Mouse (Mus musculus): Measurements from ENCODE around the gene Gclc. TPM values are rescaled to one million over a fixed set of nuclear protein-coding genes. Genes with fewer than 3 reads are reported as not detected.

Gene Gclc
- polyA plus RNA-seq, 1 experiment: 21.5 TPM

- H3K36me3 ChIP-seq (ENCODE audit: control insufficient read depth, insufficient read depth): no peaks in the 10 kb centered on the region
- no peaks in the 10 kb centered on the region for H3K27me3 ChIP-seq (ENCODE audit: control insufficient read depth, insufficient read depth, insufficient read length)
- no peak overlapping the region for H3K4me3 ChIP-seq (ENCODE audit: insufficient read depth, poor library complexity, severe bottlenecking)
- no peak overlapping the region for H3ac ChIP-seq (ENCODE audit: control insufficient read depth, insufficient read length, low read depth)
- no peaks in the 10 kb centered on the region for H3K79me3 ChIP-seq (ENCODE audit: low read depth)
- H3K79me2 ChIP-seq (ENCODE audit: control insufficient read depth, insufficient read depth): no peaks in the 10 kb centered on the region
- no peak for TF ChIP-seq CEBPB (IDR thresholded peaks at IDR 0.05; ENCODE audit: low read depth)
- TF ChIP-seq MYOD1 (IDR thresholded peaks at IDR 0.05; ENCODE audit: control insufficient read depth, insufficient read length, low read depth): no peak
- TF ChIP-seq CTCF (IDR thresholded peaks at IDR 0.05; ENCODE audit: control insufficient read depth, insufficient read depth, insufficient read length): no peak
These were observed 71.9 kb downstream of the Gclc start for GRCm38 (mm10) chr9:77826237-77826636.

GRCm38 (mm10) chr9:77828531-77828965 lies 74.2 kb downstream of the Gclc start:
- H3ac ChIP-seq (ENCODE audit: control insufficient read depth, insufficient read length, low read depth): no peak overlapping the region
- TF ChIP-seq MAX (IDR thresholded peaks at IDR 0.05): no peak
- TF ChIP-seq USF1 (IDR thresholded peaks at IDR 0.05; ENCODE audit: low read depth): peak; percentile 98
- TF ChIP-seq MYOG (IDR thresholded peaks at IDR 0.05; ENCODE audit: control insufficient read depth, extremely low read depth, insufficient read length): no peak
- no peak for TF ChIP-seq CTCF (IDR thresholded peaks at IDR 0.05; ENCODE audit: control insufficient read depth, insufficient read depth, insufficient read length)
- TF ChIP-seq CEBPB (IDR thresholded peaks at IDR 0.05; ENCODE audit: low read depth): peak; percentile 98
- TF ChIP-seq MYOD1 (IDR thresholded peaks at IDR 0.05; ENCODE audit: control insufficient read depth, insufficient read length, low read depth): no peak
- TF ChIP-seq FOSL1 (IDR thresholded peaks at IDR 0.05; ENCODE audit: insufficient read depth, low read length, poor library complexity, severe bottlenecking): peak; percentile 45
- H3K27me3 ChIP-seq (ENCODE audit: control insufficient read depth, insufficient read depth, insufficient read length): no peaks in the 10 kb centered on the region
- no peak overlapping the region for H3K4me3 ChIP-seq (ENCODE audit: insufficient read depth, poor library complexity, severe bottlenecking)
- no peaks in the 10 kb centered on the region for H3K79me2 ChIP-seq (ENCODE audit: control insufficient read depth, insufficient read depth)
- no peaks in the 10 kb centered on the region for H3K79me3 ChIP-seq (ENCODE audit: low read depth)
- no peaks in the 10 kb centered on the region for H3K36me3 ChIP-seq (ENCODE audit: control insufficient read depth, insufficient read depth)

GRCm38 (mm10) chr9:77834259-77834993 lies 80.1 kb downstream of the Gclc start:
- H3ac ChIP-seq (ENCODE audit: control insufficient read depth, insufficient read length, low read depth): no peak overlapping the region
- H3K36me3 ChIP-seq (ENCODE audit: control insufficient read depth, insufficient read depth): no peaks in the 10 kb centered on the region
- no peaks in the 10 kb centered on the region for H3K27me3 ChIP-seq (ENCODE audit: control insufficient read depth, insufficient read depth, insufficient read length)
- TF ChIP-seq MYOD1 (IDR thresholded peaks at IDR 0.05; ENCODE audit: control insufficient read depth, insufficient read length, low read depth): no peak
- TF ChIP-seq USF1 (IDR thresholded peaks at IDR 0.05; ENCODE audit: low read depth): no peak
- no peak for TF ChIP-seq MAX (IDR thresholded peaks at IDR 0.05)
- TF ChIP-seq FOSL1 (IDR thresholded peaks at IDR 0.05; ENCODE audit: insufficient read depth, low read length, poor library complexity, severe bottlenecking): no peak
- TF ChIP-seq CEBPB (IDR thresholded peaks at IDR 0.05; ENCODE audit: low read depth): no peak
- TF ChIP-seq MYOG (IDR thresholded peaks at IDR 0.05; ENCODE audit: control insufficient read depth, extremely low read depth, insufficient read length): no peak
- TF ChIP-seq CTCF (IDR thresholded peaks at IDR 0.05; ENCODE audit: control insufficient read depth, insufficient read depth, insufficient read length): no peak
- H3K79me2 ChIP-seq (ENCODE audit: control insufficient read depth, insufficient read depth): no peaks in the 10 kb centered on the region
- H3K79me3 ChIP-seq (ENCODE audit: low read depth): no peaks in the 10 kb centered on the region
- H3K4me3 ChIP-seq (ENCODE audit: insufficient read depth, poor library complexity, severe bottlenecking): no peak overlapping the region

- no peaks in the 10 kb centered on the region for H3K79me2 ChIP-seq (ENCODE audit: control insufficient read depth, insufficient read depth)
- TF ChIP-seq MAX (IDR thresholded peaks at IDR 0.05) (no peak), CEBPB (IDR thresholded peaks at IDR 0.05; ENCODE audit: low read depth) (no peak), FOSL1 (IDR thresholded peaks at IDR 0.05; ENCODE audit: insufficient read depth, low read length, poor library complexity, severe bottlenecking) (no peak), USF1 (IDR thresholded peaks at IDR 0.05; ENCODE audit: low read depth) (no peak), CTCF (IDR thresholded peaks at IDR 0.05; ENCODE audit: control insufficient read depth, insufficient read depth, insufficient read length) (no peak), MYOD1 (IDR thresholded peaks at IDR 0.05; ENCODE audit: control insufficient read depth, insufficient read length, low read depth) (no peak), MYOG (IDR thresholded peaks at IDR 0.05; ENCODE audit: control insufficient read depth, extremely low read depth, insufficient read length) (no peak)
- H3K27me3 ChIP-seq (ENCODE audit: control insufficient read depth, insufficient read depth, insufficient read length): no peaks in the 10 kb centered on the region
- no peak overlapping the region for H3K4me3 ChIP-seq (ENCODE audit: insufficient read depth, poor library complexity, severe bottlenecking)
- H3K36me3 ChIP-seq (ENCODE audit: control insufficient read depth, insufficient read depth): no peaks in the 10 kb centered on the region
- no peaks in the 10 kb centered on the region for H3K79me3 ChIP-seq (ENCODE audit: low read depth)
- H3ac ChIP-seq (ENCODE audit: control insufficient read depth, insufficient read length, low read depth): no peak overlapping the region
These were observed 80.8 kb downstream of the Gclc start for GRCm38 (mm10) chr9:77835122-77835521.

GRCm38 (mm10) chr9:77835756-77836155 lies 81.4 kb downstream of the Gclc start:
- no peaks in the 10 kb centered on the region for H3K79me2 ChIP-seq (ENCODE audit: control insufficient read depth, insufficient read depth)
- no peaks in the 10 kb centered on the region for H3K36me3 ChIP-seq (ENCODE audit: control insufficient read depth, insufficient read depth)
- H3ac ChIP-seq (ENCODE audit: control insufficient read depth, insufficient read length, low read depth): no peak overlapping the region
- no peak for TF ChIP-seq MAX (IDR thresholded peaks at IDR 0.05)
- TF ChIP-seq MYOD1 (IDR thresholded peaks at IDR 0.05; ENCODE audit: control insufficient read depth, insufficient read length, low read depth): no peak
- no peak for TF ChIP-seq USF1 (IDR thresholded peaks at IDR 0.05; ENCODE audit: low read depth)
- no peak for TF ChIP-seq MYOG (IDR thresholded peaks at IDR 0.05; ENCODE audit: control insufficient read depth, extremely low read depth, insufficient read length)
- no peak for TF ChIP-seq CEBPB (IDR thresholded peaks at IDR 0.05; ENCODE audit: low read depth)
- no peak for TF ChIP-seq FOSL1 (IDR thresholded peaks at IDR 0.05; ENCODE audit: insufficient read depth, low read length, poor library complexity, severe bottlenecking)
- no peak for TF ChIP-seq CTCF (IDR thresholded peaks at IDR 0.05; ENCODE audit: control insufficient read depth, insufficient read depth, insufficient read length)
- no peaks in the 10 kb centered on the region for H3K27me3 ChIP-seq (ENCODE audit: control insufficient read depth, insufficient read depth, insufficient read length)
- H3K79me3 ChIP-seq (ENCODE audit: low read depth): no peaks in the 10 kb centered on the region
- H3K4me3 ChIP-seq (ENCODE audit: insufficient read depth, poor library complexity, severe bottlenecking): no peak overlapping the region
